In the genomic region with DNA sequence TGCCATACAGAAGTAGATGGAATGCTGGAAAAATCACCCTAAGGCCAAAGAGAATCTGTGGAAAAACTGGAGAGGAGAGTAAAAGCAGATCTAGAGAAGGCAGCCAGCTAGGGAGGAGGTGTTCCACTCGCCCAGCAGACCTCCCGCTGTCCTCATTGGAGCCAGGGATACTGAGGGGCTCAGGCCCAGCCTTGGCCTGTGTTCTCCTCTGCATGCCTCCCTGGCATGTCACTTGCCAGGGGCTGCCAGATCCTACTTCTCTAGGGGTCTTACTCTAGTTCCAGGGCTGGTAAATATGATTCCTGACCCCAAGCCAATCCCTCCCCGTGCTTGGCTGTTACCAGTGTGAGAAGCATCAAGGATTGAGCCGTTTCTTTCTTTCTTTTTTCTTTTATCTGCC, we compare ENCODE assay signal across 11 mouse cellular contexts. TPM values are rescaled to one million over a fixed set of nuclear protein-coding genes. Genes with fewer than 3 reads are reported as not detected.
DNase-seq lines count a peak whose midpoint lies in the region; ATAC-seq and TF ChIP-seq lines count a peak whose summit lies in the region.
"Had no signal": no experiment of that assay in that cellular context is flagged by ENCODE, and none has a peak within 500 bp of the region (broad histone marks: within the 10 kb centered on the region; RNA-seq: fewer than 3 reads in every experiment).

No protein-coding gene starts in this region.

- WGBS in heart, embryonic 12.5 days: 58% methylated on average over 4 of the region's 4 CpGs
- 55% methylated on average over 4 of the region's 4 CpGs for WGBS in heart, embryonic 10.5 days
- 46% methylated on average over 4 of the region's 4 CpGs for WGBS in midbrain, embryonic 15.5 days
- WGBS in midbrain, embryonic 14.5 days: 44% methylated on average over 4 of the region's 4 CpGs
- WGBS in hindbrain, postnatal 0 days: 12% methylated on average over 4 of the region's 4 CpGs
- WGBS in stomach, postnatal 0 days: 46% methylated on average over 4 of the region's 4 CpGs

- H3K36me3 ChIP-seq in heart, embryonic 12.5 days: no peaks in the 10 kb centered on the region
- H3K36me3 ChIP-seq in heart, embryonic 10.5 days: no peaks in the 10 kb centered on the region
- H3K36me3 ChIP-seq in midbrain, embryonic 15.5 days (replicated peaks): no peaks in the 10 kb centered on the region
- no peaks in the 10 kb centered on the region for H3K36me3 ChIP-seq in midbrain, embryonic 14.5 days (ENCODE audit: control insufficient read depth, insufficient read depth, low read length)
- no peaks in the 10 kb centered on the region for H3K36me3 ChIP-seq in hindbrain, postnatal 0 days (ENCODE audit: insufficient read depth, low read length)
- H3K36me3 ChIP-seq in stomach, postnatal 0 days (ENCODE audit: control insufficient read depth, insufficient read depth, low read length): no peaks in the 10 kb centered on the region

- peaks cover 48% of the 10 kb centered on the region for H3K4me1 ChIP-seq in heart, embryonic 12.5 days (replicated peaks)
- peaks cover 40% of the 10 kb centered on the region for H3K4me1 ChIP-seq in heart, embryonic 10.5 days
- H3K4me1 ChIP-seq in midbrain, embryonic 15.5 days: peaks cover 25% of the 10 kb centered on the region
- H3K4me1 ChIP-seq in midbrain, embryonic 14.5 days (ENCODE audit: control insufficient read depth, insufficient read depth, low read length): peaks cover 18% of the 10 kb centered on the region
- H3K4me1 ChIP-seq in hindbrain, postnatal 0 days (ENCODE audit: insufficient read depth, low read length): peaks cover 24% of the 10 kb centered on the region
- H3K4me1 ChIP-seq in stomach, postnatal 0 days (replicated peaks; ENCODE audit: control insufficient read depth, insufficient read depth): peaks cover 10% of the 10 kb centered on the region

- no peak overlapping the region for H3K4me2 ChIP-seq in heart, embryonic 12.5 days
- no peak overlapping the region for H3K4me2 ChIP-seq in midbrain, embryonic 15.5 days
- no peak overlapping the region for H3K4me2 ChIP-seq in midbrain, embryonic 14.5 days (ENCODE audit: low read length)
- H3K4me2 ChIP-seq in hindbrain, postnatal 0 days (ENCODE audit: low read depth, low read length): no peak overlapping the region
- no peak overlapping the region for H3K4me2 ChIP-seq in stomach, postnatal 0 days (replicated peaks; ENCODE audit: low read depth)

- H3K9ac ChIP-seq in heart, embryonic 12.5 days: 0 out of 2 replicates have a peak overlapping the region, but pooled peaks have one; percentile 8
- H3K9ac ChIP-seq in midbrain, embryonic 15.5 days: no peak overlapping the region
- no peak overlapping the region for H3K9ac ChIP-seq in midbrain, embryonic 14.5 days (replicated peaks; ENCODE audit: low read length)
- H3K9ac ChIP-seq in hindbrain, postnatal 0 days (replicated peaks; ENCODE audit: low read length): no peak overlapping the region
- no peak overlapping the region for H3K9ac ChIP-seq in stomach, postnatal 0 days (ENCODE audit: low read length)

- no peaks in the 10 kb centered on the region for H3K9me3 ChIP-seq in heart, embryonic 12.5 days (replicated peaks)
- H3K9me3 ChIP-seq in heart, embryonic 10.5 days: no peaks in the 10 kb centered on the region
- H3K9me3 ChIP-seq in midbrain, embryonic 15.5 days: no peaks in the 10 kb centered on the region
- H3K9me3 ChIP-seq in midbrain, embryonic 14.5 days (ENCODE audit: control insufficient read depth, low read length): no peaks in the 10 kb centered on the region
- H3K9me3 ChIP-seq in hindbrain, postnatal 0 days (ENCODE audit: low read length): no peaks in the 10 kb centered on the region
- H3K9me3 ChIP-seq in stomach, postnatal 0 days (ENCODE audit: control insufficient read depth, low read length): no peaks in the 10 kb centered on the region

- TF ChIP-seq EP300 in stomach, postnatal 0 days (optimal IDR thresholded peaks at IDR 0.05): no peak

- DNase-seq in heart, embryonic 10.5 days (ENCODE audit: low spot score): no peak
- DNase-seq in midbrain, embryonic 14.5 days: no peak
- peak; percentile 43 for DNase-seq in hindbrain, postnatal 0 days (ENCODE audit: low spot score)
- no peak for DNase-seq in stomach, postnatal 0 days (ENCODE audit: low spot score)
- DNase-seq in spleen, postnatal 10 days (ENCODE audit: low spot score in 2 of 2): no peak
- DNase-seq: liver; thymus, adult 2 months had no signal

- ATAC-seq in heart, embryonic 12.5 days (ENCODE audit: insufficient number of reproducible peaks, low FRiP score): no peak
- ATAC-seq in midbrain, embryonic 15.5 days (replicated peaks): peak; percentile 48; the same call in 1 of the 2 replicates
- no peak for ATAC-seq in midbrain, embryonic 14.5 days (ENCODE audit: low FRiP score, low TSS enrichment)
- no peak for ATAC-seq in hindbrain, postnatal 0 days
- no peak for ATAC-seq in stomach, postnatal 0 days (ENCODE audit: low FRiP score, low TSS enrichment)
- ATAC-seq in megakaryocyte progenitor cell, adult 5-6 weeks (replicated peaks; ENCODE audit: poor library complexity): no peak

- H3K4me3 ChIP-seq in heart, embryonic 12.5 days: no peak overlapping the region
- no peak overlapping the region for H3K4me3 ChIP-seq in heart, embryonic 10.5 days
- H3K4me3 ChIP-seq in midbrain, embryonic 15.5 days: no peak overlapping the region
- H3K4me3 ChIP-seq in midbrain, embryonic 14.5 days (replicated peaks; ENCODE audit: low read depth, low read length): no peak overlapping the region
- no peak overlapping the region for H3K4me3 ChIP-seq in hindbrain, postnatal 0 days (ENCODE audit: low read length)
- no peak overlapping the region for H3K4me3 ChIP-seq in stomach, postnatal 0 days (ENCODE audit: low read depth, low read length)

- 0 out of 2 replicates have a peak overlapping the region, but pooled peaks have one; percentile 74 for H3K27ac ChIP-seq in heart, embryonic 12.5 days (ENCODE audit: poor library complexity, severe bottlenecking)
- no peak overlapping the region for H3K27ac ChIP-seq in heart, embryonic 10.5 days
- H3K27ac ChIP-seq in midbrain, embryonic 15.5 days: no peak overlapping the region
- H3K27ac ChIP-seq in midbrain, embryonic 14.5 days (replicated peaks; ENCODE audit: low read depth, low read length): no peak overlapping the region
- H3K27ac ChIP-seq in hindbrain, postnatal 0 days: no peak overlapping the region
- peak overlapping the region; percentile 46; the same call in 1 of the 2 replicates for H3K27ac ChIP-seq in stomach, postnatal 0 days (replicated peaks)

- TF ChIP-seq CTCF in hindbrain, postnatal 0 days (IDR thresholded peaks at IDR 0.05; ENCODE audit: low read depth): no peak
- TF ChIP-seq CTCF in stomach, postnatal 0 days (IDR thresholded peaks at IDR 0.05; ENCODE audit: low read depth): no peak

- H3K27me3 ChIP-seq in heart, embryonic 12.5 days (replicated peaks): no peaks in the 10 kb centered on the region
- 0 out of 2 replicates have a peak, but pooled peaks cover 5% of the 10 kb centered on the region for H3K27me3 ChIP-seq in heart, embryonic 10.5 days (ENCODE audit: insufficient read depth, poor library complexity, severe bottlenecking)
- H3K27me3 ChIP-seq in midbrain, embryonic 15.5 days (replicated peaks): 0 out of 2 replicates have a peak, but pooled peaks cover 3% of the 10 kb centered on the region
- H3K27me3 ChIP-seq in midbrain, embryonic 14.5 days (ENCODE audit: control insufficient read depth, insufficient read depth, low read length): no peaks in the 10 kb centered on the region
- peaks cover 5% of the 10 kb centered on the region; the same call in 1 of the 2 replicates for H3K27me3 ChIP-seq in hindbrain, postnatal 0 days (ENCODE audit: insufficient read depth, low read length)
- H3K27me3 ChIP-seq in stomach, postnatal 0 days (ENCODE audit: control insufficient read depth, insufficient read depth, low read length): no peaks in the 10 kb centered on the region
- H3K27me3 ChIP-seq: CH12.LX had no signal

RNA-seq across cellular contexts. Expression of a gene that starts 59.5 kb away (rescaled TPM):
- 7.0 and 8.2 TPM in 2 replicates for polyA plus RNA-seq in heart, embryonic 12.5 days (2016; fragmentation: Nextera tagmentation; extraction: Ambion mirVana)
- polyA plus RNA-seq in heart, embryonic 10.5 days (2016; fragmentation: Nextera tagmentation; extraction: Ambion mirVana): 4.0 and 6.2 TPM in 2 replicates
- 4.0 and 6.2 TPM in 2 replicates for polyA plus RNA-seq in midbrain, embryonic 15.5 days (2015; fragmentation: Nextera tagmentation; extraction: Ambion mirVana)
- polyA plus RNA-seq in midbrain, embryonic 14.5 days (2014; fragmentation: Nextera tagmentation; extraction: Ambion mirVana): 3.5 and 6.4 TPM in 2 replicates
- total RNA-seq in hindbrain, postnatal 0 days (2014; rRNA removed): 10.6 and 11.1 TPM in 2 replicates
- polyA plus RNA-seq in hindbrain, postnatal 0 days (2015; fragmentation: Nextera tagmentation; extraction: Ambion mirVana): 1.0 and 1.7 TPM in 2 replicates
- 2.5 and 2.7 TPM in 2 replicates for polyA plus RNA-seq in stomach, postnatal 0 days (2015; fragmentation: Nextera tagmentation; extraction: Ambion mirVana)
- 0.67 and 1.3 TPM in 2 replicates for total RNA-seq in megakaryocyte progenitor cell, adult 5-6 weeks (2015)
- 0.37 and 1.0 TPM in 2 replicates for total RNA-seq in megakaryocyte progenitor cell, adult 5-6 weeks (2017)

Comparison
In these comparisons a context has a peak if more than half of its experiments do, and no peak if none do; other contexts are left out.
1. H3K27ac ChIP-seq: peak in heart, embryonic 12.5 days (single experiment) and stomach, postnatal 0 days (single experiment); none in heart, embryonic 10.5 days (single experiment), midbrain, embryonic 15.5 days (single experiment), midbrain, embryonic 14.5 days (single experiment) and hindbrain, postnatal 0 days (single experiment).